Mouse (Mus musculus) myocyte (in vitro differentiated cells): Measurements from ENCODE around the gene Ptpn9. TPM values are rescaled to one million over a fixed set of nuclear protein-coding genes. Genes with fewer than 3 reads are reported as not detected.

ENCODE experiments used
- H3K27me3 ChIP-seq: one replicate; pipeline ENCODE4 v1.6.1; 2011; ENCODE audit not compliant: control insufficient read depth, insufficient read depth, insufficient read length
- H3K36me3 ChIP-seq: one replicate; pipeline ENCODE4 v1.6.1; 2011; ENCODE audit not compliant: control insufficient read depth, insufficient read depth
- H3K4me2 ChIP-seq: one replicate; pipeline ENCODE4 v1.6.1; 2011; ENCODE audit warnings: low read depth, control low read depth
- H3K4me3 ChIP-seq: one replicate; pipeline ENCODE4 v1.5.1; 2011; ENCODE audit warnings: mild to moderate bottlenecking, control low read depth, moderate library complexity
- H3K79me2 ChIP-seq: one replicate; pipeline ENCODE4 v1.6.1; 2011; ENCODE audit not compliant: control insufficient read depth, insufficient read depth
- H3ac ChIP-seq: one replicate; pipeline ENCODE4 v1.6.1; 2011; ENCODE audit not compliant: control insufficient read depth, insufficient read length
- CEBPB ChIP-seq: IDR thresholded peaks from 2 replicates; pipeline ENCODE4 v1.6.1; 2011; ENCODE audit warnings: mild to moderate bottlenecking, moderate library complexity; ENCODE audit not compliant: poor library complexity, insufficient read depth, severe bottlenecking
- E2F4 ChIP-seq: IDR thresholded peaks from one replicate; pipeline ENCODE4 v1.6.1; 2011; ENCODE audit warnings: mild to moderate bottlenecking, control low read depth, moderate library complexity; ENCODE audit not compliant: insufficient read depth
- MAX ChIP-seq: IDR thresholded peaks from one replicate; pipeline ENCODE4 v1.6.1; 2011; ENCODE audit warnings: low read depth, mild to moderate bottlenecking, control low read depth
- MYOD1 ChIP-seq, 3 experiments: IDR thresholded peaks; one replicate each; pipeline ENCODE4 v1.6.1; 2011; ENCODE audit warnings: control low read depth in 2 of 3, low read depth in 2 of 3, mild to moderate bottlenecking in 2 of 3, moderate library complexity in 1 of 3; ENCODE audit not compliant: insufficient read length in 2 of 3, control insufficient read depth in 1 of 3
- MYOG ChIP-seq, 3 experiments: IDR thresholded peaks; one replicate each; pipeline ENCODE4 v1.6.1; 2011; ENCODE audit warnings: control low read depth in 2 of 3, low read depth in 2 of 3, mild to moderate bottlenecking in 2 of 3; ENCODE audit not compliant: insufficient read length in 2 of 3, control insufficient read depth in 1 of 3, insufficient read depth in 1 of 3
- POLR2A ChIP-seq: IDR thresholded peaks from one replicate; pipeline ENCODE4 v1.6.1; 2011; ENCODE audit warnings: low read depth, mild to moderate bottlenecking, control low read depth, moderate library complexity; ENCODE audit not compliant: insufficient read length
- POLR2AphosphoS2 ChIP-seq: IDR thresholded peaks from one replicate; pipeline ENCODE4 v1.6.1; 2011; ENCODE audit warnings: low read depth, control low read depth; ENCODE audit not compliant: insufficient read length
- REST ChIP-seq: IDR thresholded peaks from one replicate; pipeline ENCODE4 v1.6.1; 2011; ENCODE audit warnings: mild to moderate bottlenecking, control low read depth, moderate library complexity; ENCODE audit not compliant: insufficient read depth, insufficient read length
- SRF ChIP-seq: IDR thresholded peaks from one replicate; pipeline ENCODE4 v1.6.1; 2011; ENCODE audit warnings: low read depth; ENCODE audit not compliant: control insufficient read depth, insufficient read length
- TCF12 ChIP-seq: IDR thresholded peaks from one replicate; pipeline ENCODE4 v1.6.1; 2011; ENCODE audit warnings: mild to moderate bottlenecking, control low read depth; ENCODE audit not compliant: poor library complexity, insufficient read depth, severe bottlenecking
- TCF3 ChIP-seq: IDR thresholded peaks from one replicate; pipeline ENCODE4 v1.6.1; 2011; ENCODE audit warnings: low read depth, control low read depth; ENCODE audit not compliant: insufficient read length
- USF1 ChIP-seq: IDR thresholded peaks from one replicate; pipeline ENCODE4 v1.6.1; 2011; ENCODE audit warnings: low read depth, mild to moderate bottlenecking, control low read depth, moderate library complexity
- polyA plus RNA-seq: library from polyadenylated mRNA; unstranded; fragments of >200 nt; fragmentation: generic; extraction: Trizol; gene quantifications from one replicate; pipeline ENCODE4 v1.2.1, GENCODE M21; 2012; ENCODE audit warnings: missing spikeins

The Ptpn9 gene
- polyA plus RNA-seq, 1 experiment: 16.1 TPM

DNA sequence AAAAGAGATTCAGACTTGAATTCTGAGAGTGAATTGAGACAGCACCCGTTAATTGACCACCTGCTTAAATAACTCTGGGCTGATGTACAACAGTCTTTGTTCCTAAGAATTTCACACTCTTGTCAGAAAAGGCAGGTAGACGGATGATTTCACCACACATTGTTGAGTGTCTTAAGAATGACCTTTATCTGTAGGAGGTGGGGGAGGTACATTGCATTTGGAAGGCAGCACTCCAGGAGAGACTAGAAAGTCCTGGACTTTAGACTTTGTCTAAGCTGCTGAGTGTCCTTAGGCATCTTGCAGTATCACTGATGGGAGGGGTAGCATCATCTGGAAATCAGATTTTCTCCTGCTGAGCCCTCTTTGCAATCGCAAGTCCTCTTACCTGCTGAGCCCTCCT lies 87.5 kb downstream of the Ptpn9 start:
- Histone ChIP-seq H3K27me3 (no peaks in the 10 kb centered on the region), H3K36me3 (peaks cover 11% of the 10 kb centered on the region), H3K79me2 (peaks cover 76% of the 10 kb centered on the region), H3K4me3 (no peak overlapping the region), H3K4me2 (no peak overlapping the region), H3ac (no peak overlapping the region)
- no peak for TF ChIP-seq MYOD1 (IDR thresholded peaks at IDR 0.05; ENCODE audit: control insufficient read depth in 1 of 3, insufficient read length in 2 of 3, low read depth in 2 of 3)
- TF ChIP-seq CEBPB: no peak
- TF ChIP-seq TCF3: no peak
- TF ChIP-seq SRF: no peak
- no peak for TF ChIP-seq POLR2A
- TF ChIP-seq TCF12: no peak
- TF ChIP-seq MAX: no peak
- TF ChIP-seq MYOG (IDR thresholded peaks at IDR 0.05; ENCODE audit: control insufficient read depth in 1 of 3, insufficient read depth in 1 of 3, insufficient read length in 2 of 3, low read depth in 2 of 3): no peak
- TF ChIP-seq REST: no peak
- TF ChIP-seq POLR2AphosphoS2: no peak
- no peak for TF ChIP-seq USF1
- TF ChIP-seq E2F4: no peak

Other genes with a start within 250 kb of the Ptpn9 start
- 1.2 TPM for gene Lingo1, start 198.5 kb upstream of the Ptpn9 start, polyA plus RNA-seq
- gene Odf3l1, start 130.2 kb upstream of the Ptpn9 start, polyA plus RNA-seq: 0.85 TPM
- gene Cspg4, start 129.9 kb upstream of the Ptpn9 start, polyA plus RNA-seq: 58.3 TPM
- gene Snx33, start 66.6 kb upstream of the Ptpn9 start, polyA plus RNA-seq: 9.4 TPM
- 142 TPM for gene Imp3, start 57.4 kb upstream of the Ptpn9 start, polyA plus RNA-seq
- 12.8 TPM for gene Snupn, start 44.0 kb upstream of the Ptpn9 start, polyA plus RNA-seq
- 13.3 TPM for gene Sin3a, start 77.1 kb downstream of the Ptpn9 start, polyA plus RNA-seq
- 55.4 TPM for gene Man2c1, start 135.8 kb downstream of the Ptpn9 start, polyA plus RNA-seq
- 12.7 TPM for gene Neil1, start 153.4 kb downstream of the Ptpn9 start, polyA plus RNA-seq
- gene Commd4, start 163.4 kb downstream of the Ptpn9 start, polyA plus RNA-seq: 57.3 TPM
- gene Trcg1, start 241.6 kb downstream of the Ptpn9 start, polyA plus RNA-seq: not detected